Mouse (Mus musculus): ENCODE results near the gene Pex11b. TPM values are rescaled to one million over a fixed set of nuclear protein-coding genes. Genes with fewer than 3 reads are reported as not detected.

Pex11b gene
- total RNA-seq (2014; rRNA removed; ENCODE audit: low replicate concordance) (46.6 and 50.7 TPM in 2 replicates), polyA plus RNA-seq (2015; fragmentation: Nextera tagmentation; extraction: Ambion mirVana) (41.7 and 43.7 TPM in 2 replicates)

GRCm38 (mm10) chr3:96634928-96635879, at the start of gene Pex11b, which contains the start of gene Gm42957:
Gene Pex11b, plus strand, starts transcription at chr3:96635376.
Gene Gm42957, plus strand, starts transcription at chr3:96635474.
- peaks cover 36% of the 10 kb centered on the region for H3K36me3 ChIP-seq (replicated peaks; ENCODE audit: control insufficient read depth, insufficient read depth, low read length)
- H3K27ac ChIP-seq (ENCODE audit: low read depth) = peak within 1 kb of the TSS; percentile 83
- H3K4me1 ChIP-seq (ENCODE audit: control insufficient read depth, insufficient read depth) = peaks cover 18% of the 10 kb centered on the region
- peak within 1 kb of the TSS; percentile 96 for H3K9ac ChIP-seq (replicated peaks; ENCODE audit: low read depth, low read length)
- peak; percentile 49 for TF ChIP-seq CTCF (IDR thresholded peaks at IDR 0.05; ENCODE audit: low read depth)
- no peak for TF ChIP-seq EP300 (IDR thresholded peaks at IDR 0.05; ENCODE audit: low read depth)
- 2% methylated on average over 57 of the region's 60 CpGs for WGBS
- no peaks in the 10 kb centered on the region for H3K9me3 ChIP-seq (replicated peaks; ENCODE audit: control insufficient read depth, low read length)
- peak; percentile 87 for ATAC-seq (ENCODE audit: insufficient read depth, low read depth)
- no peaks in the 10 kb centered on the region for H3K27me3 ChIP-seq (ENCODE audit: control insufficient read depth, insufficient read depth, low read length)
- peak within 1 kb of the TSS; percentile 91 for H3K4me2 ChIP-seq (ENCODE audit: low read depth, low read length)
- peak within 1 kb of the TSS; percentile 80 for H3K4me3 ChIP-seq (ENCODE audit: low read depth, low read length)
- DNase-seq (ENCODE audit: low spot score) = peak; percentile 81

GRCm38 (mm10) chr3:96590657-96591056, 44.5 kb upstream of the Pex11b start:
- H3K36me3 ChIP-seq (replicated peaks; ENCODE audit: control insufficient read depth, insufficient read depth, low read length) = no peaks in the 10 kb centered on the region
- H3K27ac ChIP-seq (ENCODE audit: low read depth) = no peak overlapping the region
- 0 out of 2 replicates have a peak, but pooled peaks cover 3% of the 10 kb centered on the region for H3K9me3 ChIP-seq (replicated peaks; ENCODE audit: control insufficient read depth, low read length)
- ATAC-seq (ENCODE audit: insufficient read depth, low read depth) (no peak), DNase-seq (ENCODE audit: low spot score) (no peak)
- TF ChIP-seq CTCF (IDR thresholded peaks at IDR 0.05; ENCODE audit: low read depth) (no peak), EP300 (IDR thresholded peaks at IDR 0.05; ENCODE audit: low read depth) (no peak)
- no peaks in the 10 kb centered on the region for H3K27me3 ChIP-seq (ENCODE audit: control insufficient read depth, insufficient read depth, low read length)
- H3K4me3 ChIP-seq (ENCODE audit: low read depth, low read length) = no peak overlapping the region
- H3K4me2 ChIP-seq (ENCODE audit: low read depth, low read length) = no peak overlapping the region
- no peak overlapping the region for H3K9ac ChIP-seq (replicated peaks; ENCODE audit: low read depth, low read length)
- WGBS = 92% methylated on average over 4 of the region's 4 CpGs
- H3K4me1 ChIP-seq (ENCODE audit: control insufficient read depth, insufficient read depth) = no peaks in the 10 kb centered on the region; the same call in 1 of the 2 replicates

- Histone ChIP-seq H3K9ac (replicated peaks; ENCODE audit: low read depth, low read length) (peak overlapping the region; percentile 71), H3K4me3 (ENCODE audit: low read depth, low read length) (peak overlapping the region; percentile 64), H3K9me3 (replicated peaks; ENCODE audit: control insufficient read depth, low read length) (0 out of 2 replicates have a peak, but pooled peaks cover 3% of the 10 kb centered on the region), H3K27me3 (ENCODE audit: control insufficient read depth, insufficient read depth, low read length) (no peaks in the 10 kb centered on the region), H3K4me1 (ENCODE audit: control insufficient read depth, insufficient read depth) (no peaks in the 10 kb centered on the region; the same call in 1 of the 2 replicates), H3K36me3 (replicated peaks; ENCODE audit: control insufficient read depth, insufficient read depth, low read length) (no peaks in the 10 kb centered on the region), H3K4me2 (ENCODE audit: low read depth, low read length) (peak overlapping the region; percentile 93), H3K27ac (ENCODE audit: low read depth) (peak overlapping the region; percentile 87)
- no peak for TF ChIP-seq EP300 (IDR thresholded peaks at IDR 0.05; ENCODE audit: low read depth)
- TF ChIP-seq CTCF (IDR thresholded peaks at IDR 0.05; ENCODE audit: low read depth) = no peak
- ATAC-seq (ENCODE audit: insufficient read depth, low read depth) (no peak), DNase-seq (ENCODE audit: low spot score) (peak; percentile 63)
- WGBS = under 1% methylated on average over 10 of the region's 10 CpGs
Observed at GRCm38 (mm10) chr3:96593374-96593773, 41.8 kb upstream of the Pex11b start.

GRCm38 (mm10) chr3:96593790-96594560, 41.2 kb upstream of the Pex11b start, which contains the start of gene Polr3gl:
Gene Polr3gl, minus strand, starts transcription at chr3:96594181.
- Histone ChIP-seq H3K9me3 (replicated peaks; ENCODE audit: control insufficient read depth, low read length) (0 out of 2 replicates have a peak, but pooled peaks cover 3% of the 10 kb centered on the region), H3K27ac (ENCODE audit: low read depth) (peak within 1 kb of the TSS; percentile 87), H3K4me3 (ENCODE audit: low read depth, low read length) (peak within 1 kb of the TSS; percentile 64), H3K9ac (replicated peaks; ENCODE audit: low read depth, low read length) (peak within 1 kb of the TSS; percentile 71), H3K4me2 (ENCODE audit: low read depth, low read length) (peak within 1 kb of the TSS; percentile 93), H3K36me3 (replicated peaks; ENCODE audit: control insufficient read depth, insufficient read depth, low read length) (no peaks in the 10 kb centered on the region), H3K4me1 (ENCODE audit: control insufficient read depth, insufficient read depth) (no peaks in the 10 kb centered on the region; the same call in 1 of the 2 replicates), H3K27me3 (ENCODE audit: control insufficient read depth, insufficient read depth, low read length) (no peaks in the 10 kb centered on the region)
- peak; percentile 86 for ATAC-seq (ENCODE audit: insufficient read depth, low read depth)
- WGBS = under 1% methylated on average over 37 of the region's 38 CpGs
- DNase-seq (ENCODE audit: low spot score) = peak; percentile 96
- no peak for TF ChIP-seq EP300 (IDR thresholded peaks at IDR 0.05; ENCODE audit: low read depth)
- TF ChIP-seq CTCF (IDR thresholded peaks at IDR 0.05; ENCODE audit: low read depth) = no peak

- DNase-seq (ENCODE audit: low spot score) = no peak
- Histone ChIP-seq H3K9ac (replicated peaks; ENCODE audit: low read depth, low read length) (no peak overlapping the region), H3K36me3 (replicated peaks; ENCODE audit: control insufficient read depth, insufficient read depth, low read length) (no peaks in the 10 kb centered on the region), H3K9me3 (replicated peaks; ENCODE audit: control insufficient read depth, low read length) (0 out of 2 replicates have a peak, but pooled peaks cover 3% of the 10 kb centered on the region), H3K27me3 (ENCODE audit: control insufficient read depth, insufficient read depth, low read length) (no peaks in the 10 kb centered on the region), H3K4me2 (ENCODE audit: low read depth, low read length) (no peak overlapping the region), H3K4me1 (ENCODE audit: control insufficient read depth, insufficient read depth) (no peaks in the 10 kb centered on the region; the same call in 1 of the 2 replicates), H3K4me3 (ENCODE audit: low read depth, low read length) (no peak overlapping the region), H3K27ac (ENCODE audit: low read depth) (no peak overlapping the region)
- WGBS = 81% methylated on average over 5 of the region's 5 CpGs
- TF ChIP-seq EP300 (IDR thresholded peaks at IDR 0.05; ENCODE audit: low read depth) (no peak), CTCF (IDR thresholded peaks at IDR 0.05; ENCODE audit: low read depth) (no peak)
- ATAC-seq (ENCODE audit: insufficient read depth, low read depth) = no peak
Observed at GRCm38 (mm10) chr3:96594851-96595250, 40.3 kb upstream of the Pex11b start.
